Mouse (Mus musculus): ENCODE data around the gene Olfr853.

Olfr853 gene

DNA sequence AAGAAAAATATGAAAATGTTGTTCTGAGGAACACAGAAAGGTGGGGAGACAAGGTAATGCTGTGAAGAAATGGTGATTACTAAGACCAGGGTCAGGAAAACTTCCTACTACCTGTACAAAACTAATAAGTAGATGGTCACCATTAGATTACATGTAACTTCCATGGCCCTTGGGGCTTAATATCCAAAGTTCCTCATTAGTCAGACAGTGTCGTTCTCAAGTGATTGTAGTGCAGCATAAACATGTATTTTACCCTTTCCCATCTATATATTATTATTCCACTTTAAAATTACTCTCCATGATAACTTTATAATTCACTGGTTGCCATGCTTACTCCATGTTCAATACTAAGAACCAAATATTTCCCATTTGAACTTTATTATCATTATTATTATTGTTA is at the start of gene Olfr853:
Gene Olfr853, minus strand, starts transcription at position 101 of the 400 bp plus-strand sequence.
- no peak for DNase-seq

DNA sequence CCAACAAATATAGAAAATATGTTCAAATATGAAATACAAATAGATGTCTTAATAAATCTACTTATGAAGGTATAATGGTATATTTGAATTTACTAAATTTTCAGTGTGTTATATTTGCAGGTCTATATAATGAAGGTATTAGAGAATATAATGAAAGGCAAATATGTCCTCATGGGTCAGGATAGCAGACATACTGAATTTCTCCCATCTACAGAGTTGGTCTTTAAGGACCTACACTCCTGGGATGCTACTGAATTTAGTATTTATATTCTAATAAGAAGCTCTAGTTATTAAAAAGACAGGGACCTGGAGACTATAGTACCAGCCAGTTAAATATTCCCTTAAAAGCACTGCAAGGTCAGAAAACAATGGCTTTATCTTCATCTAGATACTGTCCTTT is 41.4 kb upstream of the Olfr853 start, which contains the start of gene Olfr855:
Gene Olfr855, plus strand, starts transcription at position 301 of the 400 bp plus-strand sequence.
- DNase-seq: no peak

DNA sequence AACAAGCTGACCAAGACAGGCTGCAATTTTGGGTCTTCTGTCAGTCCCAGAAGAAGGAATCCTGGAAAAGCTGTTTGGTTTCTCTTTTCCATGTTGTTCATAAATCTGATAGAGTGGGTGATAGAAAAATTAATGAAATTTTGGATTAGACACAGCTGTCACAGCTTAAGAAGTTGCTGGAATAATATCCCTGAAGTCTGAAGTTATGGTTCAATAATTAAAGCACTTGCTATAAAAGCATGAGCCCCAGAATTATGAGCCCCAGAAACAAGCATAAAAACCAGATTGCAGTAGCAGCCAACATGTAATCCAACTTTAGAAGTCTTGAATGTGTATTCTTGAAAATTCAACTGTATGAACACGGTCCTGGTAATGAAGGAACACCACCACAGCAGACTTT is 26.4 kb upstream of the Olfr853 start, which contains the start of gene Olfr854:
Gene Olfr854, minus strand, starts transcription at position 101 of the 400 bp plus-strand sequence.
- DNase-seq: no peak

DNA sequence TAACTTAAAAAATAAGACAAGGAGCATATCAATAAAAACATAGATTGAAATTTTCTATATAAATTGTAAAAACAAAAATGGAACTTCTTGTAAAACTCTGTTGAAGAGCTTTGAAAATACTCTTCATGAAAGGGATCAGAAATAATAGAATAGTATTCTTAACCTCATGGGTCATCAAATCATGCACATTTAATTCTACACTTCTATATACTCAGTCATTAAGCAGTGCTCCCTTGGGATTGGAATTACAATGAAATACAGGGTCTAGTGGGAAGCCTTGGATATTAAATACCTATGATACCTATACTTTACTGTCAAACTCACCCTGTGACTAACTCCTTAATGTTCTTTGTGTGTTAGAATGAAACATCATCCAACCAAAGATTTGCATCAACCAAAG is 47.9 kb downstream of the Olfr853 start, which contains the start of gene Olfr851:
Gene Olfr851, plus strand, starts transcription at position 301 of the 400 bp plus-strand sequence.
- DNase-seq: no peak
